Mouse (Mus musculus): Measurements from ENCODE around the gene Tnfrsf9. TPM values are rescaled to one million over a fixed set of nuclear protein-coding genes. Genes with fewer than 3 reads are reported as not detected.

The Tnfrsf9 gene
- polyA plus RNA-seq, 1 experiment from 2014 or later, result 0.44 TPM

DNA sequence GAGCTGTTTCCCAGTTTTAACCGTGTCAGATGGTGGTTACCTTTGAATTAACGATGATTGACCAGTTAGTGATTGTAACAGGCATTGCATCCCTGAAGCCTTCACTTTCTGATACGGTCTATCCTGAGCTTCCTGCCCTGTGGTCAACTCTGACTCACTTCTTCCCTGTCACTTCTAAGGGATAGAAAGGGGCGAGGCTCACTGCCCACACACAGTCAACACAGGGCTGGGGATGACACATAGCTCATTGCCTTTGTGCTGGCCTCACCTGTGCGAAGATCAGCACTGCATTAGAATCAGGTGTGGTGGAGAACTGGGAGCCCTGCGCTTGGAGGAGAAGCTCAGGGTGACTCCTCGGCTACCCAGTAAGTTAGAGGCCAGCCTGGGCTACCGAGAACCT is 54.6 kb downstream of the Tnfrsf9 start:
- Histone ChIP-seq H3K4me1 (peaks cover 5% of the 10 kb centered on the region; the same call in 1 of the 2 replicates), H3K4me2 (no peak overlapping the region), H3K27me3 (replicated peaks) (no peaks in the 10 kb centered on the region), H3K4me3 (replicated peaks) (no peak overlapping the region), H3K27ac (replicated peaks) (no peak overlapping the region), H3K36me3 (no peaks in the 10 kb centered on the region), H3K9me3 (replicated peaks) (no peaks in the 10 kb centered on the region), H3K9ac (replicated peaks) (no peak overlapping the region)
- no peak for ATAC-seq (ENCODE audit: low FRiP score)
- WGBS, result 88% methylated on average over 8 of the region's 8 CpGs

DNA sequence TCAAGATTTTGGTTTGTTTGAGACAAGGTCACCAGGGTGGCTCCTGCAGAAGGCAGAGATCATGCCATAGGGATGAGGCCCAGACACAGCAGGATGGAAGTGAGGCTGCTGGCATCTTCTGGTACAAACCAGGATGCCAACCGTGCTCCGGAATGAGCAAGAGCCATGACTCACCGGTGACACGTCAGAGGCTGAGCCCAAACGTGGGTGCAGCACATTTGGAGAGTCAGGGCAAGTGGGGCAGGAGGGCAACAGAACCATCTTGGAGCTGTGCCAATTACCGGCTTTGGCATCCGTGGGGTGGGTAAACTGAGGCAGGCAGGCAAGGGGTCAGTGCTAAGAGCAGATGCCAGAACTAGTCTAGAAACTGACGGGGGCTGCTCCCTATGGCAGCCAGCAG is 58.9 kb downstream of the Tnfrsf9 start:
- H3K36me3 ChIP-seq, result no peaks in the 10 kb centered on the region
- no peak overlapping the region for H3K9ac ChIP-seq (replicated peaks)
- H3K4me1 ChIP-seq, result no peaks in the 10 kb centered on the region
- 79% methylated on average over 8 of the region's 8 CpGs for WGBS
- no peak overlapping the region for H3K27ac ChIP-seq (replicated peaks)
- H3K9me3 ChIP-seq (replicated peaks), result no peaks in the 10 kb centered on the region
- H3K27me3 ChIP-seq (replicated peaks), result no peaks in the 10 kb centered on the region
- no peak for ATAC-seq (ENCODE audit: low FRiP score)
- no peak overlapping the region for H3K4me2 ChIP-seq
- H3K4me3 ChIP-seq (replicated peaks), result no peak overlapping the region

DNA sequence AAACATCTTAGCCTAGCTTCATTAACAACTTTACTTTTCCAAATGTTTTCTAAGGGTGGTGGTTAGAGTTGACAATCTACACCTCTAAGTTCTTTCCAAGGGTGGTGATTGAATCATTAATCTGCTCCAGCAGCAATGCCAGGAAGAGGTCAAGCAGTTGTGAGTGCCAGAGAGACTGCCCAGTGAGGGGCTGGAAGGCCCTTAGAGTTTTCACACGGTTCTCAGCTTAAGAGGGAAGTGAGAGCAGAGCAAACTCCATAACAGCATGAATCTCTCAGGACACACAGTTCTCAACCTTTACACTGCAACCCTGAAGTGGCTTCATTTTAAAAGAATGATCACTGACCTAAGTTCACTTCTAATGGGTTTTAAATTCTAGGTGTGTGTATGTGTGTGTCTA is 60.8 kb downstream of the Tnfrsf9 start:
- H3K9ac ChIP-seq (replicated peaks), result no peak overlapping the region
- H3K9me3 ChIP-seq (replicated peaks), result no peaks in the 10 kb centered on the region
- no peaks in the 10 kb centered on the region for H3K4me1 ChIP-seq
- ATAC-seq (ENCODE audit: low FRiP score), result no peak
- WGBS, result 48% methylated on average over 1 of the region's 1 CpGs
- H3K27ac ChIP-seq (replicated peaks), result no peak overlapping the region
- H3K36me3 ChIP-seq, result no peaks in the 10 kb centered on the region
- no peak overlapping the region for H3K4me3 ChIP-seq (replicated peaks)
- H3K4me2 ChIP-seq, result no peak overlapping the region
- no peaks in the 10 kb centered on the region for H3K27me3 ChIP-seq (replicated peaks)

DNA sequence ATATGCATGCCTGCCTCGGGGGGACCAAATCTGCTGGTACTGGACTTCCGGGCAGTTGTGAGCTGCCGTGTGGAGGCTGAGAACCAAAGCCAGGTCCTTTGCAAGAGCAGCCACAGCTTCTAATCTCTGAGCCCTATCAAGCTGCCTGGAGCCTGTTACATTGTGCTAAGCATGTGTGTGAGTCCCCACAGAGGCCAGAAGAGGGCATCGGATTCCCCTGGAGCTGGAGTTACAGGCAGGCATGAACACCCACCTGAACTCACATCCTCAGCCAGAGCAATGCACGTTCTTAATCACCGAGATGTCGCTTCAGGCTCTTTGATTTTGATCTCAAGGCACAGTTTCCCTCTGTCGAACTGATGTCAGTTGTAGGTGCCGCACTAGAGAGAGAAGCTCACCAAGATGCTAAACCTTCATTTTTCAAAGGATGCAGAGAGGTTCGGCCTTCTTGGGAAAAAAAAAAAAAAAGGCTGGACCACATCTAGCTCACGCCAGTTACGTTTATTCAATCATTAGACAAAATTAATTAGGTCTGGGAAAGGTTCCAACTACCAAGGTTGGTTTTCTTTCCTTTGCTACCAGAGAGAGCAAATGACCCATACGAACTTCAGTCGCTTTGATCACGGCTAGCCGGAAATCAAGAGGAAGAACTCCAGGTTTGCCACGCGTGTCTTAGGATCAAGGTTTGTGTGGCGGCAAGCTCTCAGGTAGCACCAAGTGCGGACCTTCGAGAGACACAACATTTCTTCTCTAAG is 64.0 kb downstream of the Tnfrsf9 start:
- Histone ChIP-seq H3K9ac (replicated peaks) (no peak overlapping the region), H3K9me3 (replicated peaks) (no peaks in the 10 kb centered on the region), H3K27ac (replicated peaks) (no peak overlapping the region), H3K27me3 (replicated peaks) (no peaks in the 10 kb centered on the region), H3K4me2 (no peak overlapping the region), H3K36me3 (no peaks in the 10 kb centered on the region), H3K4me1 (no peaks in the 10 kb centered on the region), H3K4me3 (replicated peaks) (no peak overlapping the region)
- WGBS, result 88% methylated on average over 21 of the region's 21 CpGs
- ATAC-seq (ENCODE audit: low FRiP score), result no peak

DNA sequence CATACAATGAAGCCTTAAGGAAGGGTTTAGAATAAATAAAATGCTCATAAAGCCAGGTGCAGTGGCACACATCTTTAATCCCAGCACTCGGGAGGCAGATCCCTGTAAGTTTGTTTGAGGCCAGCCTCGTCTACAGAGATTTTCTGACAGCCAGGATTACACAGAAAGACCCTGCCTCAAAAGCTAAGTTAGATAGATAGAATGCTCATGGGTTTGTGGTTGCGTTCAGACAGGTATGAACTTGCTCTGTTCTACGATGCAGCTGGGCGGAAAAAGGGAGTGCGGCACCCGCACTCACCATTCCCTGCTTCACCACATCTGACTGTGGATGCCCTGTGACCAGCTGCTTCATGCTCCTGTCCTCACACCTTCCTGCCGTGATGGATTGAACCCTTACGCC is 65.1 kb downstream of the Tnfrsf9 start:
- Histone ChIP-seq H3K4me3 (replicated peaks) (no peak overlapping the region), H3K27me3 (replicated peaks) (no peaks in the 10 kb centered on the region), H3K4me2 (no peak overlapping the region), H3K9me3 (replicated peaks) (no peaks in the 10 kb centered on the region), H3K36me3 (no peaks in the 10 kb centered on the region), H3K4me1 (no peaks in the 10 kb centered on the region), H3K9ac (replicated peaks) (no peak overlapping the region), H3K27ac (replicated peaks) (no peak overlapping the region)
- no peak for ATAC-seq (ENCODE audit: low FRiP score)
- 85% methylated on average over 9 of the region's 9 CpGs for WGBS

DNA sequence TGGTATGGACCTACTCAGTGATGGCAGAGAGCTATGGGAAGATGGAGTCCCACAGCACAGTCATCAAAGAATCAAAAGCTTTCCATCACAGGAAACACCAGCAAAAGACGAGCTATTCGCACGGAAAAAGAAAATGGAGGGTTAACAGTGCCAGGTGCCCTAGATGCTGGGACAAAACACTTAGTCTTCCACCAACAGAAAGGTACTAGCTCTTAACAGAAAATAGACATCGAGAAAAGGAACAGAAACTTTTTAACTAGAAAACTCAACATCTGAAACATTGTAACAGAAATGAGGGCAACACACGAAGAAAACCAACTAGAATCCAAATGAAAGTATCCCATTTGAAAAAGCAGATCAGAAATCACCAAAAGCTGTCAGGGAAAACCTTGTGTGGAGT is 65.8 kb downstream of the Tnfrsf9 start:
- H3K4me2 ChIP-seq, result no peak overlapping the region
- no peak overlapping the region for H3K4me3 ChIP-seq (replicated peaks)
- H3K9me3 ChIP-seq (replicated peaks), result no peaks in the 10 kb centered on the region
- no peak overlapping the region for H3K9ac ChIP-seq (replicated peaks)
- no peak overlapping the region for H3K27ac ChIP-seq (replicated peaks)
- H3K4me1 ChIP-seq, result no peaks in the 10 kb centered on the region
- H3K27me3 ChIP-seq (replicated peaks), result no peaks in the 10 kb centered on the region
- no peaks in the 10 kb centered on the region for H3K36me3 ChIP-seq
- no peak for ATAC-seq (ENCODE audit: low FRiP score)
- WGBS, result 91% methylated on average over 5 of the region's 5 CpGs

DNA sequence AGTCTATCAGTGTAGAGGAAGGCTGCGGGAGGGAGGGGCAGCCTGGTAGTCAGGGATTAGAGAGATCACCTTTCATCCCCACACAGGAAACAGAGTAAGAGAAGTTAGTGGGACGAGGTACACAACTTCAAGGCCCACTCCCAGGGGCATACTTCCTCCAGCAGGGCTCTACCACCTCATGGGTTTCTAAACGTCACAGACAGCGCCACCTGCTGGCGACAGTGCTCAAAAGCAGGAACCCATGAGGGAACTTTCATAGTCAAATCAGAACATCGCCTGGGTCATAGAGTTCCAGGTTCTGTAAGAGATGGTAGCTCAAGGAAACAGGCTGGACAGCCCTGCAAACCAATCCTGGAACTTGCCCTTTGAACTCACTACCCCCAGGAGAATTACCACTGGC is 75.8 kb downstream of the Tnfrsf9 start:
- no peak overlapping the region for H3K4me2 ChIP-seq
- no peak overlapping the region for H3K4me3 ChIP-seq (replicated peaks)
- H3K4me1 ChIP-seq, result no peaks in the 10 kb centered on the region
- no peaks in the 10 kb centered on the region for H3K27me3 ChIP-seq (replicated peaks)
- no peak overlapping the region for H3K9ac ChIP-seq (replicated peaks)
- ATAC-seq (ENCODE audit: low FRiP score), result no peak
- no peaks in the 10 kb centered on the region for H3K36me3 ChIP-seq
- H3K27ac ChIP-seq (replicated peaks), result no peak overlapping the region
- whole genome bisulfite sequencing, result 49% methylated on average over 6 of the region's 6 CpGs
- H3K9me3 ChIP-seq (replicated peaks), result no peaks in the 10 kb centered on the region

Other genes starting within 250 kb of the Tnfrsf9 start
- gene Errfi1, start 60.6 kb upstream of the Tnfrsf9 start, polyA plus RNA-seq (2015; fragmentation: Nextera tagmentation; extraction: Ambion mirVana), result 51.8 and 57.4 TPM in 2 replicates
- 384 and 410 TPM in 2 replicates for gene Park7, start 125 bp upstream of the Tnfrsf9 start, polyA plus RNA-seq (2015; fragmentation: Nextera tagmentation; extraction: Ambion mirVana)
- gene Uts2, start 82.5 kb downstream of the Tnfrsf9 start, polyA plus RNA-seq (2015; fragmentation: Nextera tagmentation; extraction: Ambion mirVana), result 5.5 and 6.1 TPM in 2 replicates
- gene Per3, start 130.1 kb downstream of the Tnfrsf9 start, polyA plus RNA-seq (2015; fragmentation: Nextera tagmentation; extraction: Ambion mirVana), result 3.6 and 4.3 TPM in 2 replicates
- gene Vamp3, start 143.4 kb downstream of the Tnfrsf9 start, polyA plus RNA-seq (2015; fragmentation: Nextera tagmentation; extraction: Ambion mirVana), result 46.1 and 57.9 TPM in 2 replicates
- gene Gm13090, start 175.0 kb downstream of the Tnfrsf9 start, polyA plus RNA-seq (2015; fragmentation: Nextera tagmentation; extraction: Ambion mirVana), result 0.34 TPM in 1 of 2 replicates, not detected in the other